Mouse (Mus musculus): Measurements from ENCODE around the gene Tbc1d1. TPM values are rescaled to one million over a fixed set of nuclear protein-coding genes. Genes with fewer than 3 reads are reported as not detected.

Tbc1d1 gene
- 3.4 and 3.5 TPM in 2 replicates for polyA plus RNA-seq (2021; fragmentation: Nextera tagmentation)
- long read RNA-seq, experiment 1, full-length matches to known transcripts, result 4 of 22 reads
- long read RNA-seq, experiment 1, partial matches to known transcripts, result 10 of 22 reads
- long read RNA-seq, experiment 1, other reads (novel, unspliced or antisense), result 8 of 22 reads
- long read RNA-seq, experiment 2, partial matches to known transcripts, result 0 of 1 reads
- long read RNA-seq, experiment 2, other reads (novel, unspliced or antisense), result 0 of 1 reads

DNA sequence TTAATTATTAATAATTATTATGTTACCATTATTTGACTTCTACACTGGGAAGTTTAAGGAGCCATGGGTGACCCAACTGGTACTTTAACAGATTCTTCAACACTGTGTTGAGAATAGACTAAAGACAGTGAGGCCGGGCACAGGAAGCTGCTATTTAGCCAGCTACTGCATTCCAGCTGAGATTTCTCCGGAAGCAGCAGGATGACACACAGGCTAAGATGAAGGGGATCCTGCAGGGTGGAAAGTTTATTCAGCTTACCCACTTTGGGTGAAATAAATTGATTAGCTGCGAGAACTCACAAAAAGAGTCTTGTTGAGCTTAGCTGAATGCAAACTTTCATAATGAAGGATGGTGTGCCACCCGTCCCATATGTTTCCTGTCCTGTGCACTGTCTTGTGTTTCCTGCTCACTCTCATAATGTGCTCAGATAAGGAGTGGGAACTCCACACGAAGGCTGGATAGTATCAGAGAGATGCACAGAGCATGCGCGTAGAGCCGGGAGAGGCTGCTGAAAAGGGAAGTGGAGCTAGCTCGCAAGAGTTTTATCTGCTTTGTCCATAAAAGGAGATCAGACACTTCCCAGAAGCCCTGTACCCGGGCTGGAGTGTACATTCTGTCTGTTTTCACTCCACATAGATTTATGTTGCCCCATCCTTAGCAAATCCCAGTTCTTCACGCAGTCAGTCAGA is at the start of gene Tbc1d1:
Tbc1d1 (plus strand) TSS at position 445 of the 690 bp plus-strand sequence.

Other genes starting within 250 kb of the Tbc1d1 start
- gene Rell1, start 187.4 kb upstream of the Tbc1d1 start, polyA plus RNA-seq (2021; fragmentation: Nextera tagmentation), result 5.4 and 6.0 TPM in 2 replicates
- gene Pgm2, start 63.4 kb upstream of the Tbc1d1 start, polyA plus RNA-seq (2021; fragmentation: Nextera tagmentation), result 5.6 and 6.9 TPM in 2 replicates